Mouse (Mus musculus) kidney, postnatal 0 days (tissue): ENCODE data around the gene Olfr820. TPM values are rescaled to one million over a fixed set of nuclear protein-coding genes. Genes with fewer than 3 reads are reported as not detected.
"Not testable (repeated sequence)": the region's sequence is repeated elsewhere in the genome, so short reads cannot be mapped to it uniquely, and the experiment has no call there.

Source experiments
- ATAC-seq: fragments of 200-750 bp; cut with Nextera tagmentation; replicated peaks from 2 replicates; pipeline ENCODE4 v1.8.0; 2017; ENCODE audit warnings: low read depth, moderate number of reproducible peaks, moderate TSS enrichment, moderate library complexity; ENCODE audit not compliant: low FRiP score
- DNase-seq: peaks from one replicate; pipeline ENCODE4 v3.0.0-alpha.2; 2016; ENCODE audit warnings: low spot score
- H3K27ac ChIP-seq: fragments of 300-500 bp; sonication (generic); 2 replicates; pipeline ENCODE4 v1.5.1; 2014; ENCODE audit warnings: mild to moderate bottlenecking
- H3K27me3 ChIP-seq: fragments of 300-500 bp; sonication (generic); 2 replicates; pipeline ENCODE4 v1.6.1; 2014; ENCODE audit warnings: low read length, mixed read lengths; ENCODE audit not compliant: insufficient read depth
- H3K36me3 ChIP-seq: fragments of 300-500 bp; sonication (generic); 2 replicates; pipeline ENCODE4 v1.6.1; 2014; ENCODE audit warnings: low read length, mixed read lengths; ENCODE audit not compliant: insufficient read depth
- H3K4me1 ChIP-seq: fragments of 300-500 bp; sonication (generic); replicated peaks from 2 replicates; pipeline ENCODE4 v1.6.1; 2014; ENCODE audit warnings: antibody characterized with exemption, low read length, mixed read lengths; ENCODE audit not compliant: insufficient read depth
- H3K4me2 ChIP-seq: fragments of 300-500 bp; sonication (generic); 2 replicates; pipeline ENCODE4 v1.6.1; 2014; ENCODE audit warnings: mild to moderate bottlenecking, low read length, moderate library complexity, mixed read lengths
- H3K4me3 ChIP-seq: fragments of 300-500 bp; sonication (generic); replicated peaks from 2 replicates; pipeline ENCODE4 v1.5.1; 2014; ENCODE audit warnings: low read depth, low read length
- H3K9ac ChIP-seq: fragments of 300-500 bp; sonication (generic); 2 replicates; pipeline ENCODE4 v1.6.1; 2014; ENCODE audit warnings: low read depth, low read length
- H3K9me3 ChIP-seq: fragments of 300-500 bp; sonication (generic); replicated peaks from 2 replicates; pipeline ENCODE4 v1.6.1; 2016; ENCODE audit warnings: low read length, inconsistent platforms, mixed read lengths
- CTCF ChIP-seq: IDR thresholded peaks from 2 replicates; pipeline ENCODE4 v1.5.1; 2016; ENCODE audit warnings: antibody characterized with exemption, low read depth, mild to moderate bottlenecking, moderate library complexity
- whole genome bisulfite sequencing: fragments of 180-500 bp; shearing (Covaris S2); extraction: QIAGEN DNeasy Blood & Tissue Kit; methylation state at CpG from one replicate; pipeline ENCODE4 v1.1.7; 2014; 5-methylcytosine and 5-hydroxymethylcytosine counted together
- polyA plus RNA-seq: library from polyadenylated mRNA; unstranded; fragments of >200 nt; fragmentation: Nextera tagmentation; extraction: Ambion mirVana; gene quantifications from 2 replicates; pipeline ENCODE4 v1.2.1, GENCODE M21; 2015

Gene Olfr820
- not detected in 2 replicates for polyA plus RNA-seq

- DNase-seq (no peak), ATAC-seq (no peak)
- no peak for TF ChIP-seq CTCF
- Histone ChIP-seq H3K9me3 (no peaks in the 10 kb centered on the region), H3K4me3 (no peak within 1 kb of the TSS), H3K36me3 (no peaks in the 10 kb centered on the region), H3K27me3 (no peaks in the 10 kb centered on the region), H3K4me1 (no peaks in the 10 kb centered on the region), H3K27ac (no peak within 1 kb of the TSS), H3K4me2 (no peak within 1 kb of the TSS), H3K9ac (no peak within 1 kb of the TSS)
These were observed at the start of gene Olfr820 for GRCm38 (mm10) chr10:130012321-130012720. Gene Olfr820, plus strand, starts transcription at chr10:130012621.

GRCm38 (mm10) chr10:129966232-129966631, 46.2 kb upstream of the Olfr820 start:
- not testable (repeated sequence) for H3K4me3 ChIP-seq, H3K4me2 ChIP-seq, ATAC-seq, H3K9ac ChIP-seq, H3K27me3 ChIP-seq, DNase-seq, H3K9me3 ChIP-seq, H3K4me1 ChIP-seq, H3K27ac ChIP-seq, H3K36me3 ChIP-seq
- WGBS, result 96% methylated on average over 2 of the region's 3 CpGs

- WGBS, result 82% methylated on average over 2 of the region's 2 CpGs
- not testable (repeated sequence) for ATAC-seq, H3K9ac ChIP-seq, H3K4me2 ChIP-seq, H3K36me3 ChIP-seq, DNase-seq, H3K27me3 ChIP-seq, H3K4me3 ChIP-seq, H3K4me1 ChIP-seq, H3K27ac ChIP-seq, H3K9me3 ChIP-seq
These were observed 45.3 kb upstream of the Olfr820 start, which contains the start of gene Olfr819 for GRCm38 (mm10) chr10:129967166-129967565. Gene Olfr819, minus strand, starts transcription at chr10:129967266.

GRCm38 (mm10) chr10:129972994-129973393, 39.4 kb upstream of the Olfr820 start:
- not testable (repeated sequence) for H3K27ac ChIP-seq, H3K9ac ChIP-seq, H3K9me3 ChIP-seq, DNase-seq, H3K36me3 ChIP-seq, H3K27me3 ChIP-seq, H3K4me3 ChIP-seq, ATAC-seq, H3K4me1 ChIP-seq, H3K4me2 ChIP-seq
- no CpG with 5 or more reads among the region's 3 CpGs for WGBS

GRCm38 (mm10) chr10:129976040-129976439, 36.4 kb upstream of the Olfr820 start, which contains the start of gene Olfr247:
Gene Olfr247, minus strand, starts transcription at chr10:129976140.
- H3K9ac ChIP-seq, H3K9me3 ChIP-seq, H3K4me2 ChIP-seq, H3K36me3 ChIP-seq, H3K4me1 ChIP-seq, H3K4me3 ChIP-seq, H3K27me3 ChIP-seq, DNase-seq, H3K27ac ChIP-seq, ATAC-seq: not testable (repeated sequence)
- WGBS, result no CpG with 5 or more reads among the region's 2 CpGs

GRCm38 (mm10) chr10:129981867-129982266, 30.6 kb upstream of the Olfr820 start:
- not testable (repeated sequence) for H3K27ac ChIP-seq, H3K27me3 ChIP-seq, H3K4me1 ChIP-seq, H3K9ac ChIP-seq, ATAC-seq, H3K4me2 ChIP-seq, H3K4me3 ChIP-seq, DNase-seq, H3K9me3 ChIP-seq, H3K36me3 ChIP-seq
- WGBS, result no CpG with 5 or more reads among the region's 3 CpGs

- H3K27me3 ChIP-seq, H3K36me3 ChIP-seq, H3K9me3 ChIP-seq, H3K27ac ChIP-seq, H3K4me2 ChIP-seq, ATAC-seq, H3K4me1 ChIP-seq, H3K9ac ChIP-seq, H3K4me3 ChIP-seq, DNase-seq: not testable (repeated sequence)
- WGBS, result no CpG with 5 or more reads among the region's 1 CpGs
These were observed 27.5 kb upstream of the Olfr820 start, which contains the start of gene Gm10310 for GRCm38 (mm10) chr10:129984962-129985361. Gene Gm10310, minus strand, starts transcription at chr10:129985062.

- not testable (repeated sequence) for H3K9me3 ChIP-seq, H3K4me1 ChIP-seq, H3K4me3 ChIP-seq, DNase-seq, H3K9ac ChIP-seq, H3K27ac ChIP-seq, H3K36me3 ChIP-seq, ATAC-seq, H3K27me3 ChIP-seq, H3K4me2 ChIP-seq
- WGBS, result 83% methylated on average over 4 of the region's 4 CpGs
These were observed 8.3 kb upstream of the Olfr820 start for GRCm38 (mm10) chr10:130004104-130004503.

GRCm38 (mm10) chr10:130005366-130005765, 7.1 kb upstream of the Olfr820 start:
- WGBS, result 85% methylated on average over 4 of the region's 4 CpGs
- not testable (repeated sequence) for H3K9ac ChIP-seq, ATAC-seq, H3K4me2 ChIP-seq, H3K27ac ChIP-seq, H3K9me3 ChIP-seq, H3K27me3 ChIP-seq, DNase-seq, H3K4me1 ChIP-seq, H3K36me3 ChIP-seq, H3K4me3 ChIP-seq
